Mouse (Mus musculus) embryonic fibroblast, embryonic 13.5 days (primary cell): ENCODE data around the gene Cd3d.

ENCODE experiments used
- CTCF ChIP-seq: IDR thresholded peaks from 2 replicates; pipeline ENCODE4 v1.5.1; 2011; ENCODE audit warnings: mild to moderate bottlenecking, control low read depth, low read length, moderate library complexity, borderline replicate concordance; ENCODE audit not compliant: insufficient read depth
- POLR2A ChIP-seq: IDR thresholded peaks from 2 replicates; pipeline ENCODE4 v1.6.1; 2011; ENCODE audit warnings: low read depth, mild to moderate bottlenecking, control low read depth, low read length, moderate library complexity

GRCm38 (mm10) chr9:44996590-44996989 is 15.0 kb downstream of the Cd3d start:
- no peak for TF ChIP-seq POLR2A
- TF ChIP-seq CTCF, result no peak
